Mouse (Mus musculus) heart, embryonic 13.5 days (tissue): ENCODE data around the gene Phf1. TPM values are rescaled to one million over a fixed set of nuclear protein-coding genes. Genes with fewer than 3 reads are reported as not detected.

ENCODE experiments used
- ATAC-seq: fragments of 200-750 bp; cut with Nextera tagmentation; 2 replicates; pipeline ENCODE4 v1.8.0; 2017; ENCODE audit warnings: moderate TSS enrichment; ENCODE audit not compliant: insufficient number of reproducible peaks, low FRiP score, low TSS enrichment; ENCODE audit errors: extremely low read depth
- H3K27ac ChIP-seq: fragments of 300-500 bp; sonication (generic); replicated peaks from 2 replicates; pipeline ENCODE4 v1.5.1; 2015; ENCODE audit warnings: moderate library complexity, mild to moderate bottlenecking, inconsistent platforms
- H3K27me3 ChIP-seq: fragments of 300-500 bp; sonication (generic); replicated peaks from 2 replicates; pipeline ENCODE4 v1.6.1; 2015; ENCODE audit warnings: mild to moderate bottlenecking, inconsistent platforms
- H3K36me3 ChIP-seq: fragments of 300-500 bp; sonication (generic); 2 replicates; pipeline ENCODE4 v1.6.1; 2015; ENCODE audit warnings: mild to moderate bottlenecking, inconsistent platforms
- H3K4me1 ChIP-seq: fragments of 300-500 bp; sonication (generic); 2 replicates; pipeline ENCODE4 v1.6.1; 2015; ENCODE audit warnings: inconsistent platforms
- H3K4me2 ChIP-seq: fragments of 300-500 bp; sonication (generic); 2 replicates; pipeline ENCODE4 v1.6.1; 2015; ENCODE audit warnings: inconsistent platforms, mild to moderate bottlenecking, moderate library complexity
- H3K4me3 ChIP-seq: fragments of 300-500 bp; sonication (generic); 2 replicates; pipeline ENCODE4 v1.5.1; 2015; ENCODE audit warnings: moderate library complexity, mild to moderate bottlenecking, inconsistent platforms
- H3K9ac ChIP-seq: fragments of 300-500 bp; sonication (generic); 2 replicates; pipeline ENCODE4 v1.6.1; 2015; ENCODE audit warnings: inconsistent platforms, mild to moderate bottlenecking, moderate library complexity
- H3K9me3 ChIP-seq: fragments of 300-500 bp; sonication (generic); 2 replicates; pipeline ENCODE4 v1.6.1; 2016; ENCODE audit warnings: inconsistent platforms
- WGBS: fragments of 180-500 bp; shearing (Covaris S2); methylation state at CpG from one replicate; pipeline ENCODE4 v1.1.7; 2015; ENCODE audit warnings: mixed read lengths; 5-methylcytosine and 5-hydroxymethylcytosine counted together
- polyA plus RNA-seq: library from polyadenylated mRNA; unstranded; fragments of >200 nt; fragmentation: Nextera tagmentation; extraction: Ambion mirVana; gene quantifications from 2 replicates; pipeline ENCODE4 v1.2.1, GENCODE M21; 2015

Gene Phf1
- polyA plus RNA-seq, 1 experiment from 2014 or later = 9.2 TPM

GRCm38 (mm10) chr17:26941841-26942570 lies 9.2 kb downstream of the Phf1 start:
- Histone ChIP-seq H3K36me3 (peaks cover 6% of the 10 kb centered on the region), H3K4me1 (peaks cover 58% of the 10 kb centered on the region), H3K27ac (peak overlapping the region; percentile 98; the same call in 1 of the 2 replicates)

GRCm38 (mm10) chr17:26945824-26946495 lies 13.1 kb downstream of the Phf1 start:
- H3K9me3 ChIP-seq = no peaks in the 10 kb centered on the region
- H3K36me3 ChIP-seq = no peaks in the 10 kb centered on the region
- WGBS = 28% methylated on average over 13 of the region's 13 CpGs
- peak overlapping the region; percentile 82 for H3K27ac ChIP-seq
- peak overlapping the region; percentile 84 for H3K9ac ChIP-seq
- ATAC-seq = no peak
- H3K4me2 ChIP-seq = peak overlapping the region; percentile 72
- H3K27me3 ChIP-seq = 0 out of 2 replicates have a peak, but pooled peaks cover 3% of the 10 kb centered on the region
- peak overlapping the region; percentile 51 for H3K4me3 ChIP-seq
- H3K4me1 ChIP-seq = peaks cover 62% of the 10 kb centered on the region

More at GRCm38 (mm10) chr17:26941841-26942570, 9.2 kb downstream of the Phf1 start:
- Histone ChIP-seq H3K4me2 (peak overlapping the region; percentile 99), H3K4me3 (peak overlapping the region; percentile 56), H3K9ac (peak overlapping the region; percentile 87), H3K27me3 (0 out of 2 replicates have a peak, but pooled peaks cover 3% of the 10 kb centered on the region), H3K9me3 (no peaks in the 10 kb centered on the region)
- no peak for ATAC-seq
- 25% methylated on average over 4 of the region's 4 CpGs for WGBS

DNA sequence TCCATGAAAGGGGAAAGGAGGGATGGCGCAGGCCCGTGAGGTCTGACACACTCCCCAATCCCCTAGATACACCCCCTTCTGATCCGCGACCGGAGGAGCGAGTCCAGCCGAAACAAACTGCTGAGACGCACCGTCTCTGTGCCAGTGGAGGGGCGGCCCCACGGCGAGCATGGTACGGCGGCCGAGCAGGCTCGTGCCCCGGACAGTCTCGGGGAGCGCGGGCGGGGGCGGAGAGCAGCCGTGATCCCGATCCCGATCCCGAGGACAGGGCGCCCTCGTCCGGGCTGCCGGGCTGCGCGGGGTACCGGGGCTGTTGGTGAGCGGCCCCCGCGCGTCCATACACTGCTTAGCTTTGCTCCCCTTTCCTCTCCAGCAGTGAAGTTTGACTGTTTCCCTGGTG lies 13.7 kb downstream of the Phf1 start:
- WGBS = 1% methylated on average over 36 of the region's 37 CpGs
- H3K36me3 ChIP-seq = no peaks in the 10 kb centered on the region
- H3K27ac ChIP-seq = peak overlapping the region; percentile 82
- H3K27me3 ChIP-seq = 0 out of 2 replicates have a peak, but pooled peaks cover 3% of the 10 kb centered on the region
- H3K9me3 ChIP-seq = no peaks in the 10 kb centered on the region
- 0 out of 2 replicates have a peak, but pooled peaks have one; percentile 14 for ATAC-seq
- H3K4me2 ChIP-seq = peak overlapping the region; percentile 72
- H3K4me3 ChIP-seq = peak overlapping the region; percentile 51
- H3K4me1 ChIP-seq = peaks cover 64% of the 10 kb centered on the region
- H3K9ac ChIP-seq = peak overlapping the region; percentile 84

GRCm38 (mm10) chr17:26947231-26948100 lies 14.6 kb downstream of the Phf1 start:
- Histone ChIP-seq H3K36me3 (no peaks in the 10 kb centered on the region), H3K9me3 (no peaks in the 10 kb centered on the region), H3K9ac (peak overlapping the region; percentile 84), H3K4me3 (peak overlapping the region; percentile 51), H3K27me3 (0 out of 2 replicates have a peak, but pooled peaks cover 3% of the 10 kb centered on the region), H3K27ac (peak overlapping the region; percentile 82), H3K4me2 (peak overlapping the region; percentile 72), H3K4me1 (peaks cover 64% of the 10 kb centered on the region)
- ATAC-seq = no peak
- 63% methylated on average over 12 of the region's 12 CpGs for WGBS

- peak overlapping the region; percentile 96 for H3K4me2 ChIP-seq
- ATAC-seq = no peak
- H3K27ac ChIP-seq = peak overlapping the region; percentile 74
- H3K9ac ChIP-seq = peak overlapping the region; percentile 94
- no peaks in the 10 kb centered on the region for H3K36me3 ChIP-seq
- peaks cover 3% of the 10 kb centered on the region; the same call in 1 of the 2 replicates for H3K27me3 ChIP-seq
- peak overlapping the region; percentile 79 for H3K4me3 ChIP-seq
- under 1% methylated on average over 55 of the region's 87 CpGs for WGBS
- no peaks in the 10 kb centered on the region for H3K9me3 ChIP-seq
- H3K4me1 ChIP-seq = peaks cover 73% of the 10 kb centered on the region
Observed at GRCm38 (mm10) chr17:26948316-26949050, 15.6 kb downstream of the Phf1 start.

DNA sequence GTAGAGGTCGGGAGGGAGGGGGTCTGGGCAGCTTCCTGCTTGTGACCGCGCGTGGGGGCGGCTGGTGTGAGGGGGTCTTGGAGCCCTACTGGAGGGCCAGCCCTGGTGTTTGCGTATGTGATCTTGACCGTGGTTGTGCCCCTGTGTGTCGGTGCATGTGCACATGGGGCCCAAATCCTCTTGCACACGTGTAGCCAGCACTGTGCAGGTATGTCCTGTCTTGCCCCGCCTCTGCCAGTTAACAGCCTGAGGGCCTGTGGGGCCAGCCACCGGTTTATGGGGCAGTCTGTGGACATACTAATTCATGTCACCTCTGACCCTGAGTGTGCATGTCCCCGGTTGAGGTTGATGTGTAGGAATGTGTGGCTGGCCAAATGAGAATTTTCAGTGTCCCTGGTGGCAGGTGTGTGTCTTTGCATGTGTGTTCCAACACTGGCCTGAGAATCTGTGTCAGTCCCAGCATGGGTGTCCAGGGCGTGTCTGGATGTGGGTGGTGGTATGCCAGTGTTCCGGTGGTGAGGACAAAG lies 16.3 kb downstream of the Phf1 start:
- Histone ChIP-seq H3K9ac (peak overlapping the region; percentile 94), H3K36me3 (no peaks in the 10 kb centered on the region), H3K4me1 (peaks cover 79% of the 10 kb centered on the region), H3K4me2 (peak overlapping the region; percentile 96), H3K27ac (peak overlapping the region; percentile 74), H3K27me3 (peaks cover 3% of the 10 kb centered on the region; the same call in 1 of the 2 replicates), H3K9me3 (no peaks in the 10 kb centered on the region), H3K4me3 (peak overlapping the region; percentile 79)
- no peak for ATAC-seq
- 11% methylated on average over 13 of the region's 14 CpGs for WGBS

GRCm38 (mm10) chr17:26949866-26950265 lies 17.0 kb downstream of the Phf1 start:
- peak overlapping the region; percentile 79 for H3K4me3 ChIP-seq
- H3K4me1 ChIP-seq = peaks cover 87% of the 10 kb centered on the region
- no peaks in the 10 kb centered on the region for H3K9me3 ChIP-seq
- WGBS = 50% methylated on average over 5 of the region's 5 CpGs
- H3K4me2 ChIP-seq = peak overlapping the region; percentile 96
- peak overlapping the region; percentile 74 for H3K27ac ChIP-seq
- H3K9ac ChIP-seq = peak overlapping the region; percentile 94
- H3K36me3 ChIP-seq = peaks cover under 1% of the 10 kb centered on the region; the same call in 1 of the 2 replicates
- H3K27me3 ChIP-seq = peaks cover 3% of the 10 kb centered on the region; the same call in 1 of the 2 replicates
- no peak for ATAC-seq

GRCm38 (mm10) chr17:26950560-26951288 lies 17.9 kb downstream of the Phf1 start:
- 35% methylated on average over 7 of the region's 7 CpGs for WGBS
- Histone ChIP-seq H3K36me3 (peaks cover 9% of the 10 kb centered on the region; the same call in 1 of the 2 replicates), H3K4me3 (peak overlapping the region; percentile 48), H3K27ac (peak overlapping the region; percentile 54), H3K27me3 (no peaks in the 10 kb centered on the region; the same call in 1 of the 2 replicates), H3K9me3 (no peaks in the 10 kb centered on the region), H3K4me1 (peaks cover 89% of the 10 kb centered on the region), H3K9ac (peak overlapping the region; percentile 79), H3K4me2 (peak overlapping the region; percentile 64)
- ATAC-seq = no peak

GRCm38 (mm10) chr17:26951406-26951805 lies 18.6 kb downstream of the Phf1 start:
- no peaks in the 10 kb centered on the region; the same call in 1 of the 2 replicates for H3K27me3 ChIP-seq
- peak overlapping the region; percentile 48 for H3K4me3 ChIP-seq
- peaks cover 85% of the 10 kb centered on the region for H3K4me1 ChIP-seq
- peak overlapping the region; percentile 64 for H3K4me2 ChIP-seq
- H3K9ac ChIP-seq = peak overlapping the region; percentile 79
- peaks cover 16% of the 10 kb centered on the region for H3K36me3 ChIP-seq
- peak overlapping the region; percentile 95 for H3K27ac ChIP-seq
- no peaks in the 10 kb centered on the region for H3K9me3 ChIP-seq
- no peak for ATAC-seq
- WGBS = 1% methylated on average over 11 of the region's 11 CpGs
